Mouse (Mus musculus): ENCODE results near the gene Aim2. TPM values are rescaled to one million over a fixed set of nuclear protein-coding genes. Genes with fewer than 3 reads are reported as not detected.
A peak's percentile ranks its signal among the peaks of the same experiment; 100 is the strongest.

Aim2 gene
- total RNA-seq, 4 experiments from 2014 or later = 3.9 to 9.2 (median 5.1) TPM

DNA sequence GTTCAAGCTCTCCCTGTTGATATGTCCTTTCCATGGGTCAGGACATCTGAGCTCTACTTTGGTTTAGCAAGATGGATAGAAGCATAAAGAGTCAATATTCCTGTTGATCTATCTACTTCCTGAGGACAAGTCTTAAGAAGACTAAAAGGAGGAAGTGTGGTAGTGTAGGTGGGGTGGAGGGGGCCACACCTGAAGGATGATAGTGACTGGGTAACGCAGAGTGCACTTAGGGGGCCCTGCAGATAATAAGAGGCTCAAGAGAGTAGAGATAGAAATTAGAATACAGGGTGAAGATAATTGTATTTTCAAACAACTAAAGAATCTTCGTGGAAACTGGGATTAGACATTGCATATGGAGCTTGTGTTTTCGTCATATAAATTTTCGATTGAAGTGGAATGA is 5.6 kb upstream of the Aim2 start:
- no peak for DNase-seq (ENCODE audit: low spot score in 2 of 2)

GRCm38 (mm10) chr1:173348527-173348926 is 2.2 kb upstream of the Aim2 start:
- DNase-seq (ENCODE audit: low spot score in 2 of 2) = no peak

- DNase-seq (ENCODE audit: low spot score in 2 of 2) = no peak
These were observed 1.5 kb upstream of the Aim2 start for GRCm38 (mm10) chr1:173349192-173349591.

GRCm38 (mm10) chr1:173349946-173350345 is 733 bp upstream of the Aim2 start:
- no peak for DNase-seq (ENCODE audit: low spot score in 2 of 2)

GRCm38 (mm10) chr1:173355107-173355846 is 4.6 kb downstream of the Aim2 start:
- peak in 1 of 2 experiments; percentile 64 for DNase-seq (ENCODE audit: low spot score in 2 of 2)

DNA sequence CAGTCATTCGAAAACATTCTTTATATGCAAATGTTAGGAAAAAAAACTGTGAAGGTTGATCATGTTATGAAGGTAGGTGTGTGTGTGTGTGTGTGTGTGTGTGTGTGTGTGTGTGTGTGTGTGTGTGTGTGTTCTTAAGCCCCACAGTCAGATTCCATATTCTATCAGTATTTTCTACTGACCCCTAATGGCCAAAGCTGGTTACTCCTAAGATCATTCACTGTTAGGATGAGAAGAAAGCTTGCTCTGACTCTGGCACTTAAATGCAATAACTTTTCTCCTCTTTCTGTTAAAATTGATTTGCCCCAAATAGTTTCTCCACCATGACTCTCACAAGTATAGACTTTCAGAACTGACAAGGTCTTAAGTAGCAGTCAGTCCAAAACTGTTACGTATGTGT is 6.0 kb downstream of the Aim2 start:
- no peak for DNase-seq (ENCODE audit: low spot score in 2 of 2)

DNA sequence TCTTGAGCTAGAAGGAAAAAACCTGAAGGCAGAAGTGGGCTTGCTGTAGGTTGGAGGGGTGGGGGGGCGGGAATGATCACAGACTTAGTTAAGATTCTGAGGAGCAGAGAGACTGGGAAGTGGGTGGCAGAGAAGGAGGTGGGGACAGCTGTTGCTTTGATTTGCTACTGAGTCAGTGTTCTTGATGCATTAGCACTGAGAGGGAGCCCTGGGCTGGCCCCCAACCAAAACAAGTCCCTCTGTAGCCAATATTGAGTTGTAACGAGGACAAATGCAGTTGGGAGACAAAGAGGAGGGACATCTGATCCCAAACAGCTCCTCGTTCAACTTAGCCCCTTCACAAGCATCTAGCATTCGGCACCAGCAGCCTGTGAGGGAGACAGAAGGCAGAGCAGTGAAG is 7.1 kb downstream of the Aim2 start:
- DNase-seq (ENCODE audit: low spot score in 2 of 2) = peak in 1 of 2 experiments; percentile 67

DNA sequence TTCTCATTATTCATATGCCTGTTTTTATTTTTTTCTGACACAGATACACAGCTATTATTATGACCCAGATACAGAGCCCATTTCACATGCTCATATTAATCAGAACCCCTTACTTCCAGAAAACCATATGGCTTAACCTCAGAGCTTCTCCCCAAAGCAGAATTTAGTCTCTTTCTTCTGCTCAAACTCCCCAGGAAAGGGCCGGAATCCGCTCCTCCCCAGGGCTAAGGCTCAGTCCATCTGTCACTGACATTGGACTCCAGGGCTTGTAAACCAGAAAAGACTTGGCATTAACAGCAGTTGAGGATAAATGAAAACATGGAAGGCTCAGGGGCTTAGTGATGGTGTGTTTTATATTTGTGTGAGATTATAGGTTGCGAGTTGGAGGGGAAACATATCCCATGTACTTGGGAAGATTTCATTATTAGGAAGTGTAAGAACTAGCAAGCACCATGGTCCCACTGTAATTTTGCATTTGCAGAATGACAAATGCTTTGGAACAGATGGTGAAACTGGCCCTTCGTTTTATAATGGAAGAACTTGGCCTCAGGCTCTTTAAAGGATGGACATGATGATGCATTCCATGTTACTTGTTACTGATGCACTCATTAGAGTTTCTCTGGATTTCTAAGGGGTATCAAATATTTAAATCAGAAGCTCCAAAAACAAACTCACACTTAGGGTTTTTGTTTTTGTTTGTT is 9.1 kb downstream of the Aim2 start:
- DNase-seq (ENCODE audit: low spot score in 2 of 2) = no peak

GRCm38 (mm10) chr1:173361651-173362050 is 11.0 kb downstream of the Aim2 start:
- no peak for DNase-seq (ENCODE audit: low spot score in 2 of 2)

DNA sequence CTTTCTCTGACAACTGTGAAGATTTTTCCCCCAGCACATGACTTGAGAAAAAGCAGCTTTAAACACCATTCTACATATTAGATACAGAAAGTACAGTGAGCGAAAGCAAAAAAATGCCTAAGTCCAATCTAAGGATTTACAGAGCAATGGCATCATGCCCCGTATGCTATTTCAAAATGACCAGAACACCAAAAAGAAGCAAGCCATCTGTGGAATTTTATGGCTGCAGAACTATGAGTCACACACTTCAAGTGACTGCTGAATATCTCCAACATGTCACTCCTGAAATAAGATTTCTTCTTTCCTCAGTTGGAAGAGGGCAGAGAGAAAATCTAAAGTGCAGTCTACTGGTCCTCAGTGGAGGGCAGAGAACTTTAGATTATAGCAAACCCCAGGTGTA is 12.8 kb downstream of the Aim2 start:
- no peak for DNase-seq (ENCODE audit: low spot score in 2 of 2)

DNA sequence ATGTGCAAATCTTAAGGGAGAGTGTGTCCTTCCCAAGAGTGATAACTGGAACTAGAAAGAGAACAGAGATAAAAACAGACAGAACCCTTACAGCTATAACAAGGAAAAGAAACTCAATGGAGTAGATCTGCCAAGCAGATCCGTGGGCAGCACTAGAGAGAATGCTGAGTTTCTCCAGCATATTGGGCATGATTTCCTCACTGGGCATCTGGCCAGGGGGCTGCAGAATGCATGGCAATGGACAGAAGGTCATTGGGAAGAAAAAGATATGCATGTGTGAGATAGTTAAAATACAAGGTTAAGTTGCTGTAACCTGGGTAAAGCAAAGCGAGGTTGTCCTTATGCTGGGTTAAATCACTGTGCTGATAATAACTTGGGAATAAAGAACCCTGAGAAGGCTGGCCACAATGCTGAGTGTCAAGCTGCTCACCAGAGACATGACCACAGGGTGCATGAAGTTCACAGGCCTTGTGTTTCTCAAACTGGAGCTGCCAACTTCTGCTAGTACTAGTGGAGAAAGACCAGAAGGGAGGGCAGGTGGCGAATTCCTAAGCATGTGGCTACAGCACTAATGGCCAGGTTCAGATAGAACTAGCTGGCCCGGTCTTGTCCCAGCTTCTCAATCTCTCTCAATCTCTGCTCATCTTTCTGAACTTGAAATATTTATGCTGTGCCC is 13.6 kb downstream of the Aim2 start:
- DNase-seq (ENCODE audit: low spot score in 2 of 2) = no peak

- DNase-seq (ENCODE audit: low spot score in 2 of 2) = no peak
These were observed 15.3 kb downstream of the Aim2 start for GRCm38 (mm10) chr1:173365970-173366409.

DNA sequence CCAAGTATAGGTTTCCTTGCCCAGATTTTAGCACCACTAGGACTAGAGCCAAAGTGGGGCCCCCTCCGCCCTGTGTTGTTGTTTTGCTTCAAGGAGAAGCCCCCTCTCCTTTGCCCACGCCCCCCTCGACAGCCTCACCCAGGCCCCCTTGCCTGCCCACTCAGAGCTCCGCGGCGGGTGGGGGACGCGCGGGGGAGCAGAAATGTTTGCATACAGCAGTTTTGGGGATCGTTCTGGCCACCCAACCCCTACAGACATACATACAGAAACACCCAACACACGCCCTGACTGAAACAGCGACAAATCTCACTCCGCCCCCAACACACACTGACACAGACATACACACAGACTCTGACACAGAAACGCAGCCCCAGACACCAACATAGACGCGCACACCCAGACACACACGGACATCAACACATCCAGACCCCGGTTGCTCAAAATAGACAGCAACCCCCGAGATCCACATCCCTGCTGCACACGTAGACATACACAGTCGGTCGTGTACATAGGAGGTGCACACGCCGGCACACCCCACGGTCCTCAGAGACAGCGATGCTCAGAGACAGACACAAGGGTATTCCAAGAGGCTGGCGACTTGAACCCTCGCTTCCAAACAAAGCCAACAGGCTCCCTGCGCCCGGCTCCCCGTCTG is 16.1 kb downstream of the Aim2 start:
- peak; percentile 43 to 62 for DNase-seq (ENCODE audit: low spot score in 2 of 2)

- peak; percentile 67 to 72 for DNase-seq (ENCODE audit: low spot score in 2 of 2)
These were observed 16.8 kb downstream of the Aim2 start, which contains the start of gene Cadm3 for GRCm38 (mm10) chr1:173367356-173368046. Cadm3 (minus strand) TSS chr1:173367695.

DNA sequence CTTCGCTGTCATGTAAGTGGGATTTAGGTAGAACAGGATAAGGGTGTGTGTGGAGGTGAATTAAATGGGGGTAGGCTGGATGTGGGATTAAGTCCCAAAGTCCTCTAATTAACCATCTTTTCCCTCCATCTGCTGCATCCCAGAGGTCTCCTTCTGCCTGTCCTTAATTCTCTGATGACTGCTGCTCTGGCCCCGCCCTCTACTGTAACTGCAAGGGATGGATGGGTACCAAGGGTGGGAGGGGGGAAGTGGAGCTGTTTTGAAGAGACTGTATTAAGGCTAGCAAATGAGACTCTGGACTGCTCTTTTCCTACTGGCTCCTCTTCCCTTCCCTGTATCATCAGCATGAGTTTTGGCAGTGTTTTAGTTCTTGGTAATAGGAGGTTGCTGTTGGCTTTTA is 18.9 kb downstream of the Aim2 start:
- no peak for DNase-seq (ENCODE audit: low spot score in 2 of 2)

GRCm38 (mm10) chr1:173370456-173370855 is 19.8 kb downstream of the Aim2 start:
- no peak for DNase-seq (ENCODE audit: low spot score in 2 of 2)

- DNase-seq (ENCODE audit: low spot score in 2 of 2) = no peak
These were observed 20.9 kb downstream of the Aim2 start for GRCm38 (mm10) chr1:173371586-173371985.

GRCm38 (mm10) chr1:173374020-173374419 is 23.3 kb downstream of the Aim2 start:
- DNase-seq (ENCODE audit: low spot score in 2 of 2) = no peak

- peak; percentile 49 to 59 for DNase-seq (ENCODE audit: low spot score in 2 of 2)
These were observed 26.9 kb downstream of the Aim2 start for GRCm38 (mm10) chr1:173377380-173378112.

DNA sequence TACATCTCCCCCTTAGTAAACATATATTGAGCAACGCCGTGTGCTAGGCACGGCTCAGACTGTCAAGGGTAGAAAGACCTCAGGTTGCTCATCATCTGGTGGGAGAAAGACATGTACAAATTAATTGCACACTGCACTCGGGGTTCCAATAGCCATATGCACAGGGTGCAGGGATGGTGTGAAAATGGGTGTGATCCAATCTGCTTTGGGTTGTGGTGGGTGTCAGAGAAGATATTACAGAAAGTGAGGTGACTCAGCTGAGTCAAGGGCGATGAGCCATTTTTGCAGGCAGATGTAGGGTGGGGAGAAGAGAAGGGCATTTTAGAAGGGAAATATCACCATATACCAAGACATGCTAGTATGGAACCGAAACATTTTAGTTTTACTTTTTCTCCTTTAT is 30.8 kb downstream of the Aim2 start:
- no peak for DNase-seq (ENCODE audit: low spot score in 2 of 2)

All from left cerebral cortex, adult 8-10 months (tissue).